Mouse (Mus musculus): ENCODE results near the gene Irs1.

Gene Irs1

DNA sequence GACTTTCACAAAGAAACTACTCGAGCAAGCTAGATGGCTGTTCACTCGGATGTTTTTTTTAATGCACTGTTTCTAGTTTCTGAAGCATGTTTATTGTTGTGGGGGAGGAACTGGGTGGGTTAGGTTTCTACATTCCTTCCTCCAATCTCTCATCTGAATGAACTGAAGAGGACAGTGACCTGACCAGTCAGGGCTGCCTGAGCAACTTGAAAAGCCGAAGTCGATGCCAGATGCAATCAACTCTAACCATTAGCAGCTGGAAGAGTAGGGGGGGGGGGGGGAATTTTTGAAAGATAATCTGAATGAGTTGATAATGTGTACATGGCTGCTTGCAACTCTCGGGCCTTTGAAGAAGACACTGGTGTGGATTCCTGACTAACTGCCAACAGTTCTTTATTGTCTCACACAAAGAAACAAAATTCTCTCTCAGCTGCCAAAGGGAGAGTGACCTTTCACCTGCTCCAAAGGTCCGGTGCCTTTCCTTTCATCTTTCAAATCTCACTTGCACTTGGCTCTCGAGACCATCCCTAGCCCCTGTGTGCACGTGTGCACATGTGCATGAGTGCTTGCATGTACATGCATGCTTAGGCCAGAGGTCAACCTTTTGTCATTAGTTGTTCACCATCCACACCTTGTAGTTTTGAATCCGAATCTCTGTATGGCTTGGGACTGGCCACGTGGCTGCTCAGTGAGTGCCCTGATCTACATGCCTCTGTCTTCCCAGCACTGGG lies 43.8 kb downstream of the Irs1 start:
- DNase-seq: peak in 1 of 2 experiments; percentile 18

DNA sequence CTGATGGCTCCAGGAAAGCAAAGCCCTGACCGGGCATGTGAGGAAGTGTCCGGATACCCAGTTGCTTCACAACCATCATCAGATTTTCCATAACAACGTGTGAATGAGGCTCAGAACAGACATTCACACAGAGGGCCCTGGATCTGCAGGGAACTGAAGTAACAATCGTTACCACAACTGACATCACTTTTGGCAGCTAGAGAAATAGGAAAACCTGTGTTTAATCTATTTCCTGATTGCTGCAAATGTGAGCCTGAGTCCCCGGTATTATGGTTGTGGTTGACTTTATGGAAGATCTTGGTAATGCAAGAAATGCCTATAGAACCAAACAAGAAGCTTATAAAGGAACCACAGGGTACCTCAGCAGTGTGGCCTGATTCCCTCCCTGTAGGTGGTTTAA lies 46.2 kb downstream of the Irs1 start:
- no peak for DNase-seq

DNA sequence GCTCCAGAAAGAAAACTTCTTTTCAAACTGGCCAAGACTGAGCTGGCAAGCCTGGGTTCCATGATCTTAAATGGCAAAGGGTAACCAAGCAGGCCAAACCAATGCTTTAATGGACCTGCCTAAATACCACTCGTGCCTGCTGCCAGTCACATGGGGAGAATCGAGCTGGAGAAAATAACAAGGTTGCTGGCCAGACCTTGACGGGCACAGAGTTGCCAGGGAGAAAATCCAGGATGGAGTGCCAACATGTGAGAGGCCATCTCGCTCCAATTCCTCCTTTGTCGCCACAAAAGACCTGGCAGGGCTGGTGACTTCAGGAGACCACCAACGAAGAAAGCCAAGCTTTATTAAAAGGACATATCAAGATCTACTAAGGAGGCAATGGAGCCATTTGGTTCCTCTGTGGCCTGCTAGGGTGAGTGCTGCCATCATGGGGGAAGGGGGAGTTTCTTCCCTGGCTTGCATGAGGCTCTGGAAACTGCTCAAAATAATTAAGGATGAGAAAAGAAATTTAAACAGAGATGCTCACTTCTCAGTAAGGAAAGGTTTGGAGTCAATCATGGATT lies 47.9 kb downstream of the Irs1 start:
- peak; percentile 27 to 54 for DNase-seq

DNA sequence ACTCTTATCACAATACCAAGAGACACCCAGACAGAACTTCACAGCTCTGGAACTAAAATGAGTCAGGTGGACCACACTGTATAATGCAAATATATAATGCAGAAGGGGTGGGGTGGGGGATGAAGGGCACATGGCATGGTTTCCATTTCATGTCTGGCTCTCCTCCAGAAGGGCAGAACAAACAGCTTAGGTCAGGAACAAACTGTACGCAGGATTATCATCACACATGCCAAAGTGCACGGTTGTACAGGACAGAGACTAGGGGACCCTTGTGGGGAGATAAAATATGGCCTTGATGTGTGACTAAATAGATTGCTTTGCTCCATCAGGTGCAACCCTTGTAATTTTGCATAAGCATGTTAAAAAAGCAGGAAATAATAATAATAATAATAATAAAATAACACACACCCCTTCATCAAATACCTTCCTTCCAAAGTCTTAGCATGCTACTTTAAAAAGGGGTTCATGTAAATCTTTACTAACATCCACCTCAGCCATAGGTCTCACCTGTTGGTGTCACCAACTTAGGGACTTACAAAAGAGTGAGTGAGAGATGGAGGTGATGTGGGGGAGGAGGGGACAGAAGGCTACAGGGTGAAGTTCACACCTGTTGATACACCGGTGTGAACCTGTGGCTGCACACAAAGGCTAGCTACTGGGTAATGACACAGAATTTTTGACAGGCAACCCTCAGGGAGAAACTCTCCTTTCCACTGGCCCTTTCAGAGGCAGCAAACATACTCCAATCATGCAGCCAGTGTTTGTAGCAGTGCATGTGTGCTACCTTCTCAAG lies 51.6 kb downstream of the Irs1 start:
- DNase-seq: no peak

DNA sequence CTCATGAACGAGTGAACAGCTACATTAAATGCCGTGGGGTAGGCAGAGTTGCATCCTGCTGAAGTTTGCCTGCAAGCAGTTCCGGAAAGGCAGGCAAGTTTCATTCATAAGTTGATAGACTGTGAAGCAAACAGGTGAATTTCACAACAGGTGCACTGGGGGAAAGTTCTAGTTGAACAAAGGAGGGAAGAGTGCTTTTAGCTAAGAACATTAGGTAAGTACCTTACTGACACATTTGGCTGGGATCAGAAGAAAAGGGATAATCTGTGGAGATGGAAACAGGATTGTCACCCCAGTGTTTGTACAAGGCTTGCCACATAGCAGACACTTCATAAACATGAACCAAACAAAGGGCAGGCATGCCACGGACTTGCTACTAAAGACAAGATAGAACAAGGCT lies 53.0 kb downstream of the Irs1 start:
- DNase-seq: no peak

DNA sequence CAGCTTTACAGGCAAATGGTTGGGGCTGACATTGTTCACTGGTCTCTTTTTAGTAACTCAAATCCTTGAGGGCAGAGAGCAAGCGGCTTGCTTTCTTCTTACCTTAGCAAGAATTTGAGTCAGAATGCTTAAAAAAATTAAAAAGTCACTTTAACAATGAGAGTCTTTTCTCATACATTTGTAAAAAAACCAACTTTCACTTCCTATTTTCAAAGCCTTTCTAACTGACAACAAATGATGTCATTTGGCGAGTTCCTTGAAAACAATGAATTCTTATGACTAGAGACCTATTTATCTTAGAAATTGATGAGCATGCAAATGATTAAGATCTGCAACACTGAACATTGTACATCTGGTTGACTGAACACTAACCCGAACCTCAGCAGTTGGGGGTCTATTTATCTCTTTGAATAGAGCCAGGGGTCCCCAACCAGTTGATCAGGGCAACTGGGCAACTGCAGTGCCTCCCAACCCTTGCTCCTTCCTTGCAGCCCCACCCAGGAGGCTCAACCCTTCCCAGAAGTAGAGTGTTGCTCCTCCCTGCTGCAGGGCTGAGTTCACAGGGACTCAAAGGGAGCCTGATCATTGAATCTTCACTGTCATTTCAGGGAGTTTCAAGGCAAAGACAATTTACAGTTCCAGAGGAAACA lies 55.6 kb downstream of the Irs1 start:
- no peak for DNase-seq

DNA sequence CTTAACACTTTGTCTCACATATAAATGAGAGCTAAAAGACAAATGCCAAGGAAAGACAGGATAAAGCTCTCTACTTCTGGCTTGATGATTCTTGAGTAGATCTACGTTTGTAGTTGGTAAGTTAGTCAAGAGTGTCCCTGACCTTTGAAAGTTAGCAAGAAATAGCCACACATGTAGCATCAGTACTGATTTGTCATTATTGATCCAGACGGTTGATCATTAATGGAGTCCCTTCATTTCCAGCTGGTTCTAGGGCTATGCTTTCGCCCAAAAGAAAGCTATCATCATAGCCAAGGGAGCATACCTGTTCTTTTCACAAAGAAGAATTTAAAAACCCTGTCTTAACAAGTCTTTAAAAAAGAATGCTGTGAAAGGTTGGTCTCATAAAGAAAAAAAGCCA lies 56.6 kb downstream of the Irs1 start:
- no peak for DNase-seq

DNA sequence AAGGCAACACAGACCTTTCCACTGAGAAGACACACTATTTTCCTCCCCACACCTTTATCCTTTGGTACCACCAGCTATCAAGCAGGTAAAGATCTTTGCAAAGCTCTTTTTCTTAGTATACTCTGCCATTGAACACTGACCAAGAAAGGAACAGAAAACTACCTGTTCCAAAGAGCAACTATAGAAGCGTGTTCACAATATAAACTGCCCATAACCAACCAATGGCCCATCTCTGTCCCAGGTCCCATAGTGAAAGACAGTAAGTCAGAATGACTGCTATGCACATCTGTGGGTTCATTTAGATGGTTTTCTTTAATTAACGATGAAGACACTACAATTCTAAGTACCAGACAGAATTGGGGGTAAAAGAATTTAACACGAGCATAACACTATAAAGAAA lies 58.4 kb downstream of the Irs1 start, which contains the start of gene Gm9747:
TSS of gene Gm9747 (plus strand) at position 301 of the 400 bp plus-strand sequence.
- DNase-seq: no peak

DNA sequence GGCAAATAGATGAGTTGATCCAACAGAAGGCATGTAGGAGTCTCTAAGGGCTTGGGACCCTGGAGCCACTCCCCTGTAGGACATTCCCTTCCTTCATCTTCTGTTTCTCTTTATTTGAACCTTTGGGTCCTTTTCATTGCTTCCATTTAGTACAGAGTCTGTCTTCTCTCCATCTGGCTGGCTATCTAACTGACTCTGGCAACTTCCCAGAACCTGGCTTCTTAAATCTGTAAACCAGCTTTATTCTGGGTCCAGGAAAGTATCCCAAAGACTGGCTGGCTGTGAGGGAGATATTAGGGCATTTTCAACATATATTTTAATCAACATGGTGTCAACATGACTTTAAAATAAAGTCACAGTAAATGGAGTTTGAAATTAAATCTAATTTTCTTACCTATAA lies 62.4 kb downstream of the Irs1 start:
- no peak for DNase-seq

DNA sequence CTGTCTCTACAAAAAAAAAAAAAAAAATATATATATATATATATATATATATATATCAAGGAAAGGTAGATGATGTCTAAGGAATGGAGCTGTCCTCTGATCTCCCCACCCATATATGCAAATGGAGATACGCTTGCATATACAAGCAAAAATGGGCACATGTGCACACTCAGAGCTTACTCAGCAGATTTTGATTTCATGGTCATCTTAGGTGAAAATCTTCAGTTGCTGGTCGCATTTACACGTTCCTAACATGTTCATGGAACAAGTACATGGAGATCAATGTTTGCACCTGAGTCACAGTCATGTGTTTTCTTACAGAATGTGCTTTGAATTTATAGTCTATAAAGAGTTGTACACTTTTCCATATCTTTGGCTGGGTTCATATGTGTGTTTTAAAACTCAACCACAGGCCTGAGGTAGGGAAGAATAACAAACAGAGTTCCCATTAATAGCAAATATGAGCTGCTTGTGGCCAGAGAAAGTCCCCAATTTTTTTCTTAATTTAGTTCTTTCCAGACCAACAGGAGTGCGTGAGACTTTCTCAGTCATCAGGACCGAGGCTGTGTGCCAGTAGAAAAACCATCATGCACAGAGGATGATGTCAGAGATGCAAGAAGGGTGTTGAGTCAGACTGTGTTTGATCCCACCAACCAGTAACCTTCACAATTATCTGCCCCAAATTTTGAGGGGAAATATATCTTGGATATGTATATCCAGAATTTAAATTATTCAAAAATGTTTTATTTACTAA lies 68.0 kb downstream of the Irs1 start:
- DNase-seq: no peak

DNA sequence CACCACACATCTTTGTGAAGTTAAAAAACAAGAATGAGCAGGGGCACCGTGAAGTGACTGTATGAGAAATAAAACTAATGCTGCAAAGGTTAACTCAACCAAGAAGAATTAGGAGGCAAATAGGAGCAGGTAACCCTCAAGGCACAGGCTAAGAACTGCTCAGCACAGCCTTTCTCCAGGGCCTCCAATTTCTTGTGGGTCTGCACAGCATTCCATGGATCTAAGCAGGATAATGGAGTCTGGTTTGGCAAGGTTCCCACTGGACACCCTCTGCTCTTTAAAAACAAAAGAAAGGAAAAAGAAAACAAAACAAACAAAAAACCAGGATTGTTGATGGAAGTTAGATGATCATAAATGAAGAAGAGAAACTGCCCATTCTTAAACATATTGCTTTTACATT lies 69.8 kb downstream of the Irs1 start:
- DNase-seq: no peak

DNA sequence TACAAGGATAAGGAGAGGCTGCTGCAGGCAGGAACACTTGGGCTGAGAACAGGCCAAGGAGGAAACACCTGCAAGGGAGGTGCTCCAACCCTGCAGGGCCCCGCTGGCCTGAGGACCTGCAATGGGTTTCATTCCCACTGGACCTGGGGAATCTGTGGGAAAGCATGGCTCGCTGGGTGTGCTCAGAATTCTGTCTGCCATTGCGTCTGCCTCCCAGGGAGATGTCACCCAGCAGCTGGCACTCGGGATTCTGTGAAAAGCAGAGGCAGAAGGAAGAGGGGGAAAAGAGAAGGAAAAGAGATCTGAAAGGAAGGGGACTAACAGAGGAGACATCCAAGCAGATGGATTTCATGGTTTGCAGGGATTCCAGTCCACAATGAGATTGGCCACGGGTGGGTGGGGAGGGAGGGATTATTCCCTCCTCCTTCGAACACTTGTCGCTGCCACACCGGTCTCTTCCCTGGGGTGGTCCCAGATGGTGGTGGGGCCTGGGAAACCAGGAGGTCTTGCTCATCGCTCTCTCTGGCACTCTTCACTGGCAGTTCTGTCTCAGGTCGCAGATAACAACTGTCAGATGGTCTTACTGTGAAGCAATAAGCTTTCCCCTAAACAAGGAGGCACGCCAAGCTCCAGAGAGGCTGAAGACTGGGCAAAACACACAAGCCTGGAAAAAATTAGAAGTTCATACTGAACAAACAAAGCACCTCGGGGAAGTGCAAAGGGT lies 70.4 kb downstream of the Irs1 start:
- DNase-seq: no peak

DNA sequence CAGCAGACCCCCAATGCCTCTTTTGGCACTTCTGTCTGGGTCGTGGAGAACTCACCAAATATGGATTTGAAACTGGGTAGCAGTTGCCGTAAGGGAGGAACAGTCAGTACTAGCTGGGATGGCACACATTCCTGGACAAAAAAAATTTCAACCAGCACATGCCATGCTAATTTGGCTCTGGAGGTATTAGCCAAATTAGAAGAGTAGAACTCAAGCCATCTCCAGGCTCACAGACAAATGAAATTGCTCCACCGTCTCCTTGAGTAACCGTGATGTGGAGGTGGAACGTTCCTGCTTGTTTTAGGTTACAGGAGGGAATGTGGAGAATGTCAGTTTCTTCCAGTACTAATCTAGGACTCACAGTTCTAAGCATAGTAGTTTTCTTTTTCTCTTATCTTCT lies 83.7 kb downstream of the Irs1 start:
- DNase-seq: no peak

DNA sequence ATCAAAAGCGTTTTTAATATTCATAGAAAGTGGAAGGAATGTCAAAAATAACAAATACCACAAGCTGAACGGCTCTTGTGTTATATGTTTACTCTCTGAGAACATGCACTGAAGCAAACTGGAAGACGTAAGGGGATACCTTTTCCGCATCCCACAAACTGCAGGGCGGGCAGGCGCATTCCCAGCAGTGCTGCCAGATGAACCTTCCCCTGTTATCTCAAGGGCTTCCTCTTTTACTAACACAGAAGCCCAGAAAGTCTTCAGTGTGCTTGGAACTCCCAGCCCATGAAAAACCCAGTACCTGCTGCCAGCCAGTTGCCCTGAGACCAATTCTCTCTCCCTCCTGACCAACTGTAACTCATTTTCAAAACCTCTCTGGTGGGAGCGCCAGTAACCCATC lies 90.6 kb downstream of the Irs1 start:
- DNase-seq: no peak

DNA sequence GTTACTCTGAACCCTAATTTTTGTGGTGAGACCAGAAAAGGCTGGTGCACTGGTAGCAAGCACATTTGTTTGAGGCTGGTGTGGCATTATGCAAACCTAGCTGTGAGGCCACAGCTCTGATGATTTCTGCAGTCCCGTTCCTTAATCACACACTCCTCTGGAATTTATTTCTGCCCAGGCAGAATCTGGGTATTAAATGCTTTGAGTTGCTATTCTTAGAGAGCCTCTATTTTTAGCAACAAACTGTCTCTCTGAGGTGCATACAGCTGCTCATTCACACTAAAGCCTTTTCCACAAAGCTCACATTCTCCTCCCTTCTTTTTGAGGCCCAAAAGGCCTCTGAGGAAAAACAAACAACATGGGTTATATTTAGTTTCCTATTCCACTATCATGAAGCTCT lies 91.3 kb downstream of the Irs1 start:
- no peak for DNase-seq

DNA sequence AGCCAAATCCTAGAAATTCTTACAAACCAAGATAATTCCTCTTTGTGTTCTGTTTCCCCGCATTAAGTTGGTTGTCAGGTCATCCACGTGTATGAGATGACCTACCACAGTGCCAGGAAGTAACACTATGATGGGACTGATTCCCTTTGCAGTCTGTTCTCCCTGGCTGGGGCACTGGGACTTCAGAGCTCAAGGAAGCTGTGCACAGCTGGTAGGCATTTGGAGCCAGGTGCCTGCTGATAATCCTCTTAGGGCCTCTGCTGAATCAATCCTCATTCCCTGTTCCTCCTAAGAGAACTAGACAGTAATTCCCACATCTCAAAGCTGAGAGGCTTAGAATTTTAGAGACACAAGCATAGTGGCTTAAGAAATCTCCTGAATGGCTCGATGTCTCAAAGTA lies 99.6 kb downstream of the Irs1 start:
- no peak for DNase-seq

DNA sequence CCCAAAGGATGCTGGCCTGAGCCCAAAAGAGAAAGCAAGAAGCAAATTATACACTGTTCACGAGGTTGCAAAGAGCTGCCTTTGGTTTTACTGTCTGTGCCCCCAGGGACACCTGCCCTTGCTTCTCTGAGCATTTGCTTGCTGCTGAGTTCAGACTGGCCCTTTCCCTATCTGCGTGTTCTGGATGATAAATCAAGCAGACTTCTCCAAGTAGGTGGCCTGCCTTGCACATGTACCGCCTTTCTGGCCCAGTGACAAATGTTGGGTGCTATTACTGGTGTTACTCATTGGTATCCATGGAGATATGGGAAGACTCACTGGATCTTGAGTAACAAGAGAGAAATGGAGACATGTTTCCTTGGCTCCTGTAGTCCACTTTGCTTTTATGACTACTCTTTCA lies 101.7 kb downstream of the Irs1 start:
- DNase-seq: peak; percentile 20 to 63

DNA sequence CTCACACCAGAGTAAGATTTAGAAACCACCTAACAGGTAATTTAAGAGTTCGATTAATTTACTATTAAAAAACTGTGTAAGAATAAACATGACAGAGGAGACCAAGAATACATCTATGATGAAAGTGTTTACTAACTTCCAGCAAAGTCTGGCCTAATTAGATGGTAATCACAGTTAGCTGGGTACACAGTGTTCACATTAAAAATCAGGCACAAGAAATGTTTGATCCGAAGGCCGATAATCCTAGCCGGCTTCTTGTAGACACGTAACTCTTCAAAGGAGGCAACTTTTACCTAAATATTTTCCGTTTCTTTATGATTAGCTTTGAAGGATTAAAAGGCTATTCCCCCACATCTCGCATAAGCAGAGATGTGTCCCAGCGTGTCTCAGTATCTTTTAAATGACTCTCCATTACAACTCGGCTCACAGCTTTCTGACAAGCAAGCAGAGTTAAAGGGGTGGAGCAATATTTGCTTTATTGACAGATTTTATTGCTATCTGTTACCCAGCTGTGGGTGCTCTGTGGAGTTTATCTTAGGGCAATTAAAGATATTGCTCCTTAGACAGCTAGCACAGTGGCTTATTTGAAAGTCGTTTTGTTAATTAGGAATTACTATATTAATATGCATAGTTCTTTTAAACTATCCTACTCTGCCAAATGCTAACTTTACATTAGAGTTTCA lies 102.5 kb downstream of the Irs1 start:
- DNase-seq: no peak

DNA sequence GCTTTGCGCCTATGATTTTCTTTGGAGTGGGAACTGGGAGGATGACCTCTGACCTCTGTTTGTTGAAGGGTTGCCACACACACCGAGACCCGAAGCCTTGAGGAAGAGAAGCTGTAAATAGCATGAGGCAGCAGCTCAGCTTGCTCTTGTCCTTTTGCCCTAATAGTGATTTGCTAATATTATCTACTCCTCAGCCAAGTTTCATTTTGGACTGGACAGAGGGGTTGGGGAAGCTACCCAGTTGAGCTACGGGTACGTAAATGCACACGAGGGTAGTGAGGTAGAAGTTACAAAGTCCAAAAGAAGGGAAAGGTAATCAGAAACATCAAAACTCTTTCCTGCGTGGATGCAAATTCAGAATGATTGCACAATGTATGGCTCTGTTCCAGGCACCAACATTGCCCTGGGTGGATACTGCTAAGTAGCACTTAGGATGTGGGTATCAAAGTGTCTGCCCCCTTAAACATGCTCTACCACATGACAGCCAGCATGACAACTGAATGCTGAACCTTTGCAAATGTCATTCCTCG lies 107.2 kb downstream of the Irs1 start:
- peak in 1 of 2 experiments; percentile 40 for DNase-seq

Measured in kidney, postnatal 25 days (tissue).